Mouse (Mus musculus): ENCODE results near the gene Glp2r. TPM values are rescaled to one million over a fixed set of nuclear protein-coding genes. Genes with fewer than 3 reads are reported as not detected.

Gene Glp2r
- total and polyA plus RNA-seq, 2 experiments, result under 0.01 TPM; not detected in 1

DNA sequence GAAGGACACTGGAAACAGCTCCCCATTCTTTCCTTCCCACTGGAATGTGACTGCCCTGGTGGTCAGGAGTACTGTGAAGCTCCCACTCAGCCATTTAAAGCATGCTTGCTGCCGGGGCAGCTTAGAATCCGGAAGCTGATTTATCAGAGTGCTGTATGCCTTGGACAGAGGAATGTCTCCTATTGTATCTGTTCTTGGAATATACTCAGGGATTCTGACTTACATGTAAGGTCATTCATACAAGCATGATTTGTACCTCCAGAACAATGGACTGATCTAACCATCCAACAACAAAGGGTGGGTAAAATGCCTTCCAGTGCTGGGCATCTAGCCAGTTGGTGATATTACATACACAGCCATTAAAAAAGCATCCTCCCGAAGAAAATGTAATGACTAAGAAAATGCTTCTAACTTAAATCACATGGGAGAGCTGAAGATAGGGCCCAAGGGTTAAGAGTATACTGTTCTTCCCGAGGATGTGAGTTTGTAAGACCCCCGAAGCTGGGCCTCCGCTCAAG, 126.3 kb downstream of the Glp2r start:
- 83% methylated on average over 6 of the region's 6 CpGs for WGBS

DNA sequence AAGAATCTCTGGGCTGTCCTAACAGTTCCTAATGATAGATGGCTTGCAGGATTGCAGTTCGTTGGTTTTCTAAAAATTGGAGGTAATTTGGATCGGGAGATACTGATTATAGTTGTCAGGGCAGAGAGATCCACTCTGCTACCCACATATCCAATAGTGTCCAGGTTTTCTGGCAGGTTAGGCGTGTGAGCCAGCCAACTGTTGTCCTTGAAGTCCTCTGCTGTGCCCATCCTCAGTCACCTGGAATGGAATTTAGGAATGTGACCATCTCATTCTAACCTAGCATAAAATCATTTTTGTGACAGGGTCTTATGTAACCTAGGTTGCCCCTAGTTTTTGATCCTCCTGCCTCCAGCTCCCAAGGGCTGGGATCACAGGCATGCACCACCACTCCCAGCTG, 127.5 kb downstream of the Glp2r start:
- TF ChIP-seq CTCF (IDR thresholded peaks at IDR 0.05; ENCODE audit: low read depth, low read length) (no peak), POLR2A (IDR thresholded peaks at IDR 0.05; ENCODE audit: extremely low read depth, insufficient read depth, low read length) (no peak)
- Histone ChIP-seq H3K79me2 (ENCODE audit: control insufficient read depth, insufficient read depth, low read length) (no peaks in the 10 kb centered on the region), H3K4me1 (ENCODE audit: control insufficient read depth, insufficient read depth, low read length) (no peaks in the 10 kb centered on the region), H3K36me3 (ENCODE audit: control insufficient read depth, insufficient read depth, low read length) (no peaks in the 10 kb centered on the region), H3K27ac (replicated peaks; ENCODE audit: insufficient read depth, low read depth, low read length) (no peak overlapping the region), H3K9ac (ENCODE audit: low read depth, low read length) (no peak overlapping the region), H3K4me3 (ENCODE audit: insufficient read depth, low read depth, low read length) (no peak overlapping the region), H3K27me3 (ENCODE audit: control insufficient read depth, insufficient read depth, low read length) (no peaks in the 10 kb centered on the region)
- WGBS, result 86% methylated on average over 3 of the region's 3 CpGs
- DNase-seq (ENCODE audit: extremely low read depth, low read depth, low spot score), result no peak

More for the DNA sequence above, 126.3 kb downstream of the Glp2r start:
- Histone ChIP-seq H3K79me2 (ENCODE audit: control insufficient read depth, insufficient read depth, low read length) (no peaks in the 10 kb centered on the region), H3K4me1 (ENCODE audit: control insufficient read depth, insufficient read depth, low read length) (no peaks in the 10 kb centered on the region), H3K27me3 (ENCODE audit: control insufficient read depth, insufficient read depth, low read length) (no peaks in the 10 kb centered on the region), H3K27ac (replicated peaks; ENCODE audit: insufficient read depth, low read depth, low read length) (no peak overlapping the region), H3K9ac (ENCODE audit: low read depth, low read length) (no peak overlapping the region), H3K36me3 (ENCODE audit: control insufficient read depth, insufficient read depth, low read length) (no peaks in the 10 kb centered on the region), H3K4me3 (ENCODE audit: insufficient read depth, low read depth, low read length) (no peak overlapping the region)
- TF ChIP-seq POLR2A (IDR thresholded peaks at IDR 0.05; ENCODE audit: extremely low read depth, insufficient read depth, low read length) (no peak), CTCF (IDR thresholded peaks at IDR 0.05; ENCODE audit: low read depth, low read length) (no peak)
- no peak for DNase-seq (ENCODE audit: extremely low read depth, low read depth, low spot score)

DNA sequence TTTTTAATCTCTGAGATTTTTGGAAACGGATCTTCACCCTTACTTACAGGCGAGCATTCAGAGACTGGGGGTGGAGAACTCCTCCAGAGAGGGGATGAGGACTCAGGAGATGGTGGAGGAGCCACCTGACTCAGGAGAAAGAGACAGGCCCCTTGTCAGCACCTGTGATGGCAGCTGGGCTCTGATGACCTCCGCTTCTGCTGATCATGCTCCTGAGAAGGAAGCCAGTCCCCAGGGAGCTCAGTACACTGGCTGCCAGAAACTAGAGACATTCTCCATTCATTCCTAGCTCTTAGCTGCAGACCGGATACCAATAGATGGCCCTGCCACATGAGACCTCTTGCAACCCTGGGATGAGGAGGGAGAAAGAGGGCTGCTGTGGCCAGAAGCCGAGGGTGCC, 128.1 kb downstream of the Glp2r start:
- H3K27me3 ChIP-seq (ENCODE audit: control insufficient read depth, insufficient read depth, low read length), result no peaks in the 10 kb centered on the region
- no peak overlapping the region for H3K9ac ChIP-seq (ENCODE audit: low read depth, low read length)
- no peak for TF ChIP-seq POLR2A (IDR thresholded peaks at IDR 0.05; ENCODE audit: extremely low read depth, insufficient read depth, low read length)
- no peak for TF ChIP-seq CTCF (IDR thresholded peaks at IDR 0.05; ENCODE audit: low read depth, low read length)
- 94% methylated on average over 5 of the region's 5 CpGs for WGBS
- no peak overlapping the region for H3K27ac ChIP-seq (replicated peaks; ENCODE audit: insufficient read depth, low read depth, low read length)
- DNase-seq (ENCODE audit: extremely low read depth, low read depth, low spot score), result no peak
- no peaks in the 10 kb centered on the region for H3K79me2 ChIP-seq (ENCODE audit: control insufficient read depth, insufficient read depth, low read length)
- no peaks in the 10 kb centered on the region for H3K36me3 ChIP-seq (ENCODE audit: control insufficient read depth, insufficient read depth, low read length)
- H3K4me3 ChIP-seq (ENCODE audit: insufficient read depth, low read depth, low read length), result no peak overlapping the region
- H3K4me1 ChIP-seq (ENCODE audit: control insufficient read depth, insufficient read depth, low read length), result no peaks in the 10 kb centered on the region

DNA sequence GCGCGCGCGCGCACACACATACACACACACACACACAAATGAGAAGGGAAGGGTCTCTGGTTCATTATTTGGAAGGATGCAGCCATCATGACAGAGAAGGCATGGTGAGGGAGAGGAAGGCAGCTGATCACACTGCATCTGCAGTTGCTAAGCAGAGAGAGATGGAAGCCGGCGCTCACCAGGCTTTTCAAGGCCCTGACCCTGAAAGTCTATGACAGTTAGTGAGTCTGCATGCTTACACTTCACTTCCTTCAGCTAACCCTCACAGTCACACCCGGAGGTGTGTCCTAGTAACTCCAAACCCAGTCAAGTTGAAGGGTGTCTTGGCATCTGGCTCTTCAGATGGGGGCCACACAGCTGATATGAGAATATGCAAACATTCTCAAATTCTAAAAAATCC, 128.5 kb downstream of the Glp2r start:
- DNase-seq (ENCODE audit: extremely low read depth, low read depth, low spot score), result no peak
- Histone ChIP-seq H3K4me3 (ENCODE audit: insufficient read depth, low read depth, low read length) (no peak overlapping the region), H3K9ac (ENCODE audit: low read depth, low read length) (no peak overlapping the region), H3K79me2 (ENCODE audit: control insufficient read depth, insufficient read depth, low read length) (no peaks in the 10 kb centered on the region), H3K27me3 (ENCODE audit: control insufficient read depth, insufficient read depth, low read length) (no peaks in the 10 kb centered on the region), H3K36me3 (ENCODE audit: control insufficient read depth, insufficient read depth, low read length) (no peaks in the 10 kb centered on the region), H3K27ac (replicated peaks; ENCODE audit: insufficient read depth, low read depth, low read length) (no peak overlapping the region), H3K4me1 (ENCODE audit: control insufficient read depth, insufficient read depth, low read length) (no peaks in the 10 kb centered on the region)
- 93% methylated on average over 8 of the region's 8 CpGs for WGBS
- TF ChIP-seq CTCF (IDR thresholded peaks at IDR 0.05; ENCODE audit: low read depth, low read length), result no peak

DNA sequence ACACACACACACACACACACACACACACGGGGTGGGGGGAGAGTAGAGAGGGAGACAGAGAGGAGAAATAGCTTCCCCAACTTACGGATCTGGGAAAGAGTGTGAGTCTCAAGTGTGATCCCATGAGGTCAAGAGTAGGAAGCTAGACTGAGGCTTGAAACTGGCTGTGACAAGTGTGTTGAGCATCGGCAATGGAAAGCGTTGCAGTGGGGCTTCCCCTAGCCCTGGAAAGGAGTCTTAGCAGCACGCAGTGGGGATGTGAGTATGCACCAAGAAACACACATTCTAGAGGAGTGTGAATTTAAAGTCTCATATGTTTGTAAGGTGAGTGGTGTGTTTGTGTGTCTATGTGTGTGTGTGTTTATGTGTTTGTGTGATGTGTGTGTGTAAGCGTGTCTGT, 130.7 kb downstream of the Glp2r start:
- H3K79me2 ChIP-seq (ENCODE audit: control insufficient read depth, insufficient read depth, low read length), result no peaks in the 10 kb centered on the region
- no peak for DNase-seq (ENCODE audit: extremely low read depth, low read depth, low spot score)
- WGBS, result 93% methylated on average over 6 of the region's 6 CpGs
- no peak for TF ChIP-seq POLR2A (IDR thresholded peaks at IDR 0.05; ENCODE audit: extremely low read depth, insufficient read depth, low read length)
- TF ChIP-seq CTCF (IDR thresholded peaks at IDR 0.05; ENCODE audit: low read depth, low read length), result no peak
- no peaks in the 10 kb centered on the region for H3K27me3 ChIP-seq (ENCODE audit: control insufficient read depth, insufficient read depth, low read length)
- no peaks in the 10 kb centered on the region for H3K4me1 ChIP-seq (ENCODE audit: control insufficient read depth, insufficient read depth, low read length)
- no peak overlapping the region for H3K27ac ChIP-seq (replicated peaks; ENCODE audit: insufficient read depth, low read depth, low read length)
- H3K4me3 ChIP-seq (ENCODE audit: insufficient read depth, low read depth, low read length), result no peak overlapping the region
- H3K9ac ChIP-seq (ENCODE audit: low read depth, low read length), result no peak overlapping the region
- no peaks in the 10 kb centered on the region for H3K36me3 ChIP-seq (ENCODE audit: control insufficient read depth, insufficient read depth, low read length)

DNA sequence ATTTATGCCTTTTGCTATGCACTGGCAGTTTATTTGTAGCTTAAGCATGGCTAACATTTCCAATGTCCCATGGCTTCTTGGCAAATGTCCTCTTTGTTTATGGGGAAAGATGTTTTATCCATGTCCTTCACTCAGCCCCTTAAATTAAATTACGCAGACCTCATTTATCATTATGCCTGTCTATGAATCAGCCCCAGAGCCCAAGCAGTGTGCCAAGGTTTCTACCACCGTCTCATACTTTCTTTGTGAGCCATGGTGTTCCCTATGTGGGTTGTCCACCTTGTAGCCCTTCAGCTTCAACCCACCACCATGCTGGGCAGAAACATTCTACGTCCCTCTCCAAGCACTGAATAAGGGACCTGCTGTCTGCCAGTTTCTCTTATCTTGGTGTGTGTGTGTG, 132.6 kb downstream of the Glp2r start:
- H3K4me3 ChIP-seq (ENCODE audit: insufficient read depth, low read depth, low read length), result no peak overlapping the region
- H3K9ac ChIP-seq (ENCODE audit: low read depth, low read length), result no peak overlapping the region
- no peaks in the 10 kb centered on the region; the same call in 1 of the 2 replicates for H3K4me1 ChIP-seq (ENCODE audit: control insufficient read depth, insufficient read depth, low read length)
- no peak for DNase-seq (ENCODE audit: extremely low read depth, low read depth, low spot score)
- no peaks in the 10 kb centered on the region for H3K79me2 ChIP-seq (ENCODE audit: control insufficient read depth, insufficient read depth, low read length)
- WGBS, result 93% methylated on average over 3 of the region's 3 CpGs
- no peaks in the 10 kb centered on the region for H3K27me3 ChIP-seq (ENCODE audit: control insufficient read depth, insufficient read depth, low read length)
- no peak overlapping the region for H3K27ac ChIP-seq (replicated peaks; ENCODE audit: insufficient read depth, low read depth, low read length)
- no peaks in the 10 kb centered on the region for H3K36me3 ChIP-seq (ENCODE audit: control insufficient read depth, insufficient read depth, low read length)
- TF ChIP-seq POLR2A (IDR thresholded peaks at IDR 0.05; ENCODE audit: extremely low read depth, insufficient read depth, low read length), result no peak
- no peak for TF ChIP-seq CTCF (IDR thresholded peaks at IDR 0.05; ENCODE audit: low read depth, low read length)
